Mouse (Mus musculus) erythroid progenitor cell, adult 5-6 weeks (primary cell): ENCODE results near the gene Zfp46. TPM values are rescaled to one million over a fixed set of nuclear protein-coding genes. Genes with fewer than 3 reads are reported as not detected.

Experiments used
- ATAC-seq: replicated peaks from 2 replicates; pipeline ENCODE4 v1.8.0; 2016; ENCODE audit warnings: moderate number of reproducible peaks, mild to moderate bottlenecking, moderate TSS enrichment, inconsistent platforms; ENCODE audit not compliant: poor library complexity, low FRiP score, severe bottlenecking
- total RNA-seq, 2 experiments: library from RNA; stranded (forward) in 1 of 2; stranded (reverse) in 1 of 2; fragments of 150-400 nt in 1 of 2; fragments of 186-747, 209-891 nt in 1 of 2; gene quantifications; 2 replicates each; pipeline versions ENCODE4 v1.2.3 to v1.2.4; 2015 to 2017; ENCODE audit warnings: low replicate concordance in 2 of 2

The Zfp46 gene
- total RNA-seq, 2 experiments from 2014 or later = 1.4 to 1.7 TPM

GRCm38 (mm10) chr4:136261912-136262311 is 22.6 kb upstream of the Zfp46 start:
- no peak for ATAC-seq

GRCm38 (mm10) chr4:136263555-136263954 is 20.9 kb upstream of the Zfp46 start:
- no peak for ATAC-seq

- no peak for ATAC-seq
These were observed 17.7 kb upstream of the Zfp46 start for GRCm38 (mm10) chr4:136266716-136267343.

GRCm38 (mm10) chr4:136268912-136269311 is 15.6 kb upstream of the Zfp46 start:
- ATAC-seq = no peak

GRCm38 (mm10) chr4:136270648-136271047 is 13.8 kb upstream of the Zfp46 start:
- no peak for ATAC-seq

GRCm38 (mm10) chr4:136281097-136281496 is 3.4 kb upstream of the Zfp46 start:
- ATAC-seq = no peak

- ATAC-seq = no peak
These were observed 2.9 kb upstream of the Zfp46 start for GRCm38 (mm10) chr4:136281611-136282010.

- no peak for ATAC-seq
These were observed 1.6 kb upstream of the Zfp46 start for GRCm38 (mm10) chr4:136282621-136283480.

GRCm38 (mm10) chr4:136283783-136284182 is 700 bp upstream of the Zfp46 start:
- no peak for ATAC-seq

GRCm38 (mm10) chr4:136284891-136285290 is 408 bp downstream of the Zfp46 start:
- no peak for ATAC-seq

GRCm38 (mm10) chr4:136285348-136285810 is 896 bp downstream of the Zfp46 start:
- peak; percentile 92 for ATAC-seq

GRCm38 (mm10) chr4:136285811-136286371 is 1.4 kb downstream of the Zfp46 start:
- peak; percentile 92 for ATAC-seq

GRCm38 (mm10) chr4:136289918-136290780 is 5.7 kb downstream of the Zfp46 start:
- no peak for ATAC-seq

GRCm38 (mm10) chr4:136290781-136291595 is 6.5 kb downstream of the Zfp46 start:
- no peak for ATAC-seq

GRCm38 (mm10) chr4:136291692-136292091 is 7.2 kb downstream of the Zfp46 start:
- ATAC-seq = no peak

- no peak for ATAC-seq
These were observed 11.5 kb downstream of the Zfp46 start for GRCm38 (mm10) chr4:136295941-136296340.

GRCm38 (mm10) chr4:136302462-136302861 is 18.0 kb downstream of the Zfp46 start:
- ATAC-seq = no peak

GRCm38 (mm10) chr4:136304181-136304580 is 19.7 kb downstream of the Zfp46 start:
- ATAC-seq = no peak

- ATAC-seq = no peak
These were observed 23.9 kb downstream of the Zfp46 start for GRCm38 (mm10) chr4:136308355-136308754.
